Mouse (Mus musculus) heart, adult 2 months (tissue): ENCODE results near the gene Slc2a4. TPM values are rescaled to one million over a fixed set of nuclear protein-coding genes. Genes with fewer than 3 reads are reported as not detected.

ENCODE experiments used
- DNase-seq, 2 experiments: peaks; one replicate each; pipeline ENCODE4 v3.0.0; 2021
- H3K27ac ChIP-seq: fragments of 200-600 bp; 2 replicates; pipeline ENCODE4 v1.8.1; 2022
- H3K27me3 ChIP-seq: fragments of 200-500 bp; 2 replicates; pipeline ENCODE4 v1.6.1; 2012; ENCODE audit warnings: mild to moderate bottlenecking, low read length, inconsistent platforms, mixed read lengths; ENCODE audit not compliant: control insufficient read depth, insufficient read depth
- H3K36me3 ChIP-seq: fragments of 200-500 bp; 2 replicates; pipeline ENCODE4 v1.6.1; 2012; ENCODE audit warnings: low read length, inconsistent platforms; ENCODE audit not compliant: control insufficient read depth, insufficient read depth
- H3K4me1 ChIP-seq: fragments of 200-500 bp; 2 replicates; pipeline ENCODE4 v1.6.1; 2011; ENCODE audit warnings: low read length; ENCODE audit not compliant: control insufficient read depth, insufficient read depth
- H3K4me3 ChIP-seq: fragments of 200-600 bp; 2 replicates; pipeline ENCODE4 v1.8.1; 2022
- H3K79me2 ChIP-seq: fragments of 200-500 bp; replicated peaks from 2 replicates; pipeline ENCODE4 v1.6.1; 2012; ENCODE audit warnings: mild to moderate bottlenecking, inconsistent platforms, low read length, moderate library complexity, mixed read lengths; ENCODE audit not compliant: control insufficient read depth, insufficient read depth
- H3K9ac ChIP-seq: fragments of 200-500 bp; 2 replicates; pipeline ENCODE4 v1.6.1; 2012; ENCODE audit warnings: low read depth, mild to moderate bottlenecking, control low read depth, inconsistent platforms, low read length, mixed read lengths
- CTCF ChIP-seq: fragments of 200-600 bp; IDR thresholded peaks from 2 replicates; pipeline ENCODE4 v1.8.1; 2022; ENCODE audit warnings: antibody characterized with exemption, mild to moderate bottlenecking, moderate library complexity
- EP300 ChIP-seq: fragments of 200-500 bp; IDR thresholded peaks from 2 replicates; pipeline ENCODE4 v1.6.1; 2011; ENCODE audit warnings: low read depth, low read length, control low read depth; ENCODE audit not compliant: insufficient read depth
- POLR2A ChIP-seq: fragments of 200-500 bp; IDR thresholded peaks from 2 replicates; pipeline ENCODE4 v1.6.1; 2011; ENCODE audit warnings: mild to moderate bottlenecking, low read depth, low read length, control low read depth; ENCODE audit not compliant: insufficient read depth
- whole genome bisulfite sequencing: fragments of 180-500 bp; shearing (Covaris S2); methylation state at CpG from one replicate; pipeline ENCODE4 v1.1.7; 2018; 5-methylcytosine and 5-hydroxymethylcytosine counted together
- intact Hi-C: fragments of 180-260 bp; cut with DNase I; formaldehyde crosslinking; loops from one replicate; pipeline ENCODE4 v1.15.1; 2025
- long read RNA-seq: library from polyadenylated mRNA; stranded (forward); transcript quantifications from one replicate; pipeline ENCODE4 v2.0.0, GENCODE M21; 2021
- polyA plus RNA-seq: library from polyadenylated mRNA; depleted of rRNA; stranded (reverse); fragments of >200 nt; gene quantifications from 2 replicates; pipeline ENCODE4 v1.2.3, GENCODE M21; 2012; rRNA removed
- total RNA-seq, 2 experiments: library from RNA; stranded (reverse); gene quantifications; 2 replicates each; pipeline ENCODE4 v1.2.3; 2021

Slc2a4 gene
- total RNA-seq (100 to 1,000 TPM; 363 to 456 TPM), polyA plus RNA-seq (516 and 737 TPM in 2 replicates)
- long read RNA-seq, transcript Slc2a4-201 (11 exons, 2,524 nt), result major isoform, 220 of 298 reads
- long read RNA-seq, partial matches to known transcripts, result 33 of 298 reads
- long read RNA-seq, other reads (novel, unspliced or antisense), result 44 of 298 reads

DNA sequence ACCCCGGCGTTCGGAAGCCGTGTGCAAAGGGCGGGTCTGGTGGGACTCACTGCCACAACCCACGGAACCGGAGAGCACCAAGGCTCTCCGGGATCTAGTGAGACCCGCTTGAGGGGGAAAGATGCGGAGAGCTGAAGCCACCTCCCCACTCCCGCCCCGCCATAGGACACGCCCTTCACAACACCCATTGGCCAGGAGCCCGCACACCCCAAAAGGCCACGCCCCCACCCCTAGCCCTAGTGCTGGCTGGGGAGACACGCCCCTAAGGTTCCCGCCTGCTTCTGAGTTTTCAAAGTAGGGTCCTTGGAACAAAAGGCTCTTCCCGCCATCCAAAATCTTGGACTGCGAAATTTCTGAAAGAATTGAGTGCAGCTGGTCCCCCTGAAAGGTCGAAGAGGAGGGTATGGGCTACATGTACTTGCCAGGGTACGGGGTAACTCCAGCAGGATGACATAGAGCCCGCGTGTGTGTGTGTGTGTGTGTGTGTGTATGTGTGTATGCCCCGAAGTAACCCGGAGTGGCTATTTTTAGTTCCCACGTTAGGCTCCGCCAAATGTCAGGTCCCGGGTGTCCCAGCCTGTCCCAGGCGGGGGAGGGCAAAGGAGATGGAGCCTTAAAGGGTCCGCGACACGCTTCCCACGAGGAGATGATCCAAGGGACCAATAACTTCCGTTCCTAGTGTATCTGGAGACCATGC lies at the start of gene Slc2a4:
Slc2a4 (minus strand) TSS at position 123 of the 697 bp plus-strand sequence.
- Histone ChIP-seq H3K9ac (peak within 1 kb of the TSS; percentile 75), H3K4me1 (no peaks in the 10 kb centered on the region; the same call in 1 of the 2 replicates), H3K27me3 (no peaks in the 10 kb centered on the region), H3K27ac (peak within 1 kb of the TSS; percentile 97), H3K36me3 (peaks cover 4% of the 10 kb centered on the region; the same call in 1 of the 2 replicates), H3K4me3 (peak within 1 kb of the TSS; percentile 48), H3K79me2 (no peaks in the 10 kb centered on the region)
- peak; percentile 92 for DNase-seq
- WGBS, result 1% methylated on average over 34 of the region's 34 CpGs
- TF ChIP-seq CTCF (no peak), POLR2A (peak; percentile 91), EP300 (peak; percentile 68)
- intact Hi-C loops, result no loop called here

DNA sequence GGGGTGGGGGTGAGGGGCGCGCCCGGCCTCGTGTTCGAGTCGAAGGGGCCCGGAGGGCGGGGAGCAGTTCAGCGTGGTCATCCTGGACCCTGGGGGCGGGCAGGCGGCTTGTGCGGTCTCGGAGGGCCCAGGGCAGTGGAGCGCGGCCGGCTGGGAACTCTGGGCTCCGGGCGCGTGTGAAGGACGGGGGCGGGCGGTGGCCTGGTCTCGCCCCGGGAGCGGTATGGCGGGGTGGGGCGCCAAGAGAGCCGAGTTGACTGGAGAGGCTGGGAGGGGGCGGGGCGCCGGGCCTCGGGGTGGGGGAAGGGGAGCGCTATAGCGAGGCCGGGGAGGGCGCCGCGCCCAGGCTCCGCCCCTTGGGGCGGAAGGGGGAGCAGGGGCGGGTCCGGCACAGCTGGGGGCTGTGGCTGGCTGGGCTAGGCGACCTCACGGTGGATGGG lies 49.1 kb upstream of the Slc2a4 start:
- Histone ChIP-seq H3K36me3 (peaks cover 15% of the 10 kb centered on the region), H3K79me2 (peaks cover 3% of the 10 kb centered on the region), H3K27me3 (no peaks in the 10 kb centered on the region), H3K4me1 (peaks cover 5% of the 10 kb centered on the region), H3K27ac (peak overlapping the region; percentile 97), H3K4me3 (peak overlapping the region; percentile 98), H3K9ac (peak overlapping the region; percentile 91)
- WGBS, result 1% methylated on average over 29 of the region's 44 CpGs
- DNase-seq, result peak; percentile 94
- TF ChIP-seq EP300, result no peak
- peak; percentile 64; the same call in 1 of the 2 replicates for TF ChIP-seq POLR2A
- TF ChIP-seq CTCF, result no peak
- intact Hi-C loops, result loop anchor here (10.0 kb wide), 1 partner anchor 582 kb away; the partner anchor contains the start of gene Kdm6b

DNA sequence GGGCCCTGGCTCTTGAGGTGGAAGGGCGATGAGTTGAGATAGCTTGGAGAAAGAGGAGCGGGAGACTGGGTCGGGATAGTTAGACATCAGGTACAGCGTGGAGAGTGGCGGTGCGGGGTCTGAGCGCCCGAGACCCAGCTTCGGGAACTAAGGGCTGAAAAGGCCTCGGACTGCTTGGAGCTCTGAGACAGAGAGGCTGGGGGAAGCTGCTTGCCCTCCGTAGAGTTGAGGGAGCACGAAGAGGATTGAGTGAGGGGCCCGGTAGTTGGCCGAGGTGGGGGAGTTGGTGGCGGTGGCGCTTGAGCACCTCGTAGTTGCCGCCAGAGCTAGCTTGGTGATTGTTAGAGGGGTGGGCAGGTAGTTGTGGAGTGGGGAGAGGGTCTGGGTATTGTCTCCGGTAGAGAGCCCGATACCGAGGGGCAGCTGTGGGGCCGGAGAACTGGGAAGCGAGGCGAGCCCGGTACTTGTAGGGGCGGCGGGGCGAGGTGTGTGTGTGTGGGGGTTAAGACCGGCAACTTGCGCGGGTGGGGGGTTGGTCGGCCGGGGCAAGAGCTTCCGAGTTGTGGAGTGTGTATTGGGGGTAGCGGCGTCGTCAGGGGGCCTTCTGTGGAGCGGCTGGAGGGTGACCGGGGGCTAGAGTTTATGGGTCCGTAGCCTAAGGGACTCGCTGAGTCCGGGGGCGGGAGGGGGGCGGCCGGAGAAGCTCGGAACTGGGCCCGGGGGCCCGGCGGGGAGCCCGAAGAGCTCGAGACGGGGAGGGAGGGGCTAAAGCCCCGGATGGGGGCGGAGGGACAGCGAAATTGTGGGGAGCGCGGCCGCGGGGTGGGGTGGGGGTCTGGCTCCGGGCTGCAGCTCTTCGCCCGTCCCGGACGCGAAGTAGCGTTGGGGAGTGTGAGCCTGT lies 48.4 kb upstream of the Slc2a4 start:
- Histone ChIP-seq H3K36me3 (peaks cover 15% of the 10 kb centered on the region), H3K27me3 (no peaks in the 10 kb centered on the region), H3K79me2 (peaks cover 1% of the 10 kb centered on the region), H3K4me3 (peak overlapping the region; percentile 98), H3K27ac (peak overlapping the region; percentile 97), H3K4me1 (peaks cover 5% of the 10 kb centered on the region), H3K9ac (peak overlapping the region; percentile 91)
- 2% methylated on average over 65 of the region's 66 CpGs for WGBS
- DNase-seq, result peak in 1 of 2 experiments; percentile 52
- TF ChIP-seq CTCF, result no peak
- TF ChIP-seq POLR2A, result no peak
- no peak for TF ChIP-seq EP300
- intact Hi-C loops, result loop anchor here (10.0 kb wide), 1 partner anchor 582 kb away; the partner anchor contains the start of gene Kdm6b

DNA sequence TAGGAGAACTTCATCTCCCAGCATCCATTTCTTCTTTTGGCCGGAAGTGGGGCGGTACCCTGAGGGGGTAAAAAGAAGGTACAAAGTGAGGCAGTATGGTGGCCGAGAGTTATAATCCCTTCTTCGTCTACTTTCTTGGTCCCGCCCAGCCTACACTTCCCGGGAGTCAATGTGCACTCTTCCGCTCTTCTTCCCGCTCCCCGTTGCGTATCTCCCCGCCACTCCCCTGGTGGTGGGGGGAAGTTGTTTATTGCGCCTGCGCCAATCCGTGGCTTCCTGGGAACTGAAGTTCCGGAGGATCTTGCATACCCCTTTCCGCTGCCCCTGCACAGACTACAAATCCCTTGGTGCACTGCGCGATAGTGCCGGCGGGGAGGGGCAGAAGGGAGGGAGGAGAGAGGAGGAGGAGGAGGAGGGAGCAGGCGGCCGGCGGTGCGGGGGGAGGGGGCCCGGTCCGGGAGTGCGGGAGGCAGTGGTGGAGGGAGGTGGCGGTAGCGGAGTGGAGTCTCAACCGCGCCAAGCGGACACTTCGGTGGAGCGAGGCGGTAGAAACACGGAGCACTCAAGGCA lies 47.5 kb upstream of the Slc2a4 start, which contains the start of gene Phf23:
Phf23 (plus strand) TSS at position 387 of the 570 bp plus-strand sequence.
- Histone ChIP-seq H3K36me3 (peaks cover 16% of the 10 kb centered on the region), H3K27ac (peak within 1 kb of the TSS; percentile 97), H3K79me2 (peaks cover 1% of the 10 kb centered on the region), H3K4me1 (peaks cover 3% of the 10 kb centered on the region), H3K9ac (peak within 1 kb of the TSS; percentile 91), H3K4me3 (peak within 1 kb of the TSS; percentile 98), H3K27me3 (no peaks in the 10 kb centered on the region)
- WGBS, result 2% methylated on average over 33 of the region's 36 CpGs
- DNase-seq, result peak; percentile 96 to 99
- TF ChIP-seq CTCF (peak; percentile 74), EP300 (peak; percentile 95), POLR2A (peak; percentile 65)
- intact Hi-C loops, result loop anchor here (2.0 to 10.0 kb wide), 2 partner anchors 15 to 581 kb away; partner anchors contain the start of genes Ctdnep1 and Kdm6b

DNA sequence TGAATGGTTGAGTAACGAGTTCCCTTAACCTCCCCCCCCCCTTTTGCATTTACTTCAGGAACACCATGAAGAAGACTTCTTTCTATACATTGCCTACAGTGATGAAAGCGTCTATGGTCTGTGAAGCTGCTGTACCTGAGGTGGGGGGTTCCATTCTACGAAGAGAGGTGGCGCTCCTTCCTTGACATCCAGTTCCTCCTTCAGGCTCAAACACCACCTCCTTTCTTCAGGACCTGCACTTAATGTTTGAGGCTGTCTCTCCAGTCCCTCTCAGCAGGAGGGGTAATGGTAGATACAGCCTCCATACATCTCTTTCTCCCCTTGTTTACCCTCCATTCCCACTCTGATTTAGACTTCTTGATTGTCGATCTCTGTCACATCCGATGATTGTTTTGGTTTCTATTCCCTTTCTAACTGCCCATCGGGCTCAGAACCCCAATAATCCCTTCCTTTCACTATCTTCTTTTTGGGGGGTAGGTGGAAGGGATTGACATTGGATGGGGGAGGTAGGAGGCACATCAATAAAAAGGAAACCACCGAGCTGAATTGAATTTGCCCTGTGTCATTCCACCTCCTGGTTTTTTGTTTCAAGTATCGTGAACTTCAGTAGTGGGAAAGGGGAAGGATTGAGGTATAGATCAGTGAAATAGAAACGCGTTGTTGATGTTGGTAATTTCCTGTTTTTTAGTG lies 46.6 kb upstream of the Slc2a4 start:
- Histone ChIP-seq H3K27ac (peak overlapping the region; percentile 97; the same call in 1 of the 2 replicates), H3K27me3 (no peaks in the 10 kb centered on the region), H3K4me3 (no peak overlapping the region), H3K36me3 (peaks cover 18% of the 10 kb centered on the region), H3K4me1 (peaks cover 5% of the 10 kb centered on the region), H3K79me2 (peaks cover 1% of the 10 kb centered on the region), H3K9ac (no peak overlapping the region)
- TF ChIP-seq CTCF (no peak), POLR2A (no peak), EP300 (no peak)
- intact Hi-C loops, result loop anchor here (2.0 to 10.0 kb wide), 3 partner anchors 14 to 580 kb away; partner anchors contain the start of genes Ctdnep1, Eif5a and Kdm6b
- no peak for DNase-seq
- 85% methylated on average over 11 of the region's 11 CpGs for WGBS
